In the genomic region with DNA sequence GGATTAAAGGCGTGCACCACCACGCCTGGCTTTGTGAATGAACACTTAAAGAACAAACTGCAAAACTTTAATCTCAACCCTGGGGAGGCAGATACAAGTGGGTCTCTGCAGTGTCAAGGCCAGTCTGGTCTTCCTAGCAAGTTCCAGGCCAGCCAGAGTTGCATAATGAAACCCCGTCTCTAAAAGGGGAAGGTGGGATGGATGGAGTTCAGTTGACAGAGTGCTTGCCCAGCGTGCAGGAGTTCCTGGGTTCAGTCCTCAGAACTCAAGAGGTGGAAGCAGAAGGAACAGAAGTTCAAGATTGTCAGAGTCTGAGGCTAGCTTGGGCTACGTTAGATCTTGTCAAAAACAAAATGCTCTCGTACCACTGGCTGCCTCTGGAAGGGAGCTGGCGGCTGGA, we compare ENCODE assay signal across 13 mouse cellular contexts. TPM values are rescaled to one million over a fixed set of nuclear protein-coding genes. Genes with fewer than 3 reads are reported as not detected.
"Had no signal": no experiment of that assay in that cellular context is flagged by ENCODE, and none has a peak within 500 bp of the region (broad histone marks: within the 10 kb centered on the region; RNA-seq: fewer than 3 reads in every experiment).

No protein-coding gene starts in this region.

- DNase-seq: retina, postnatal 1 day; right cerebral cortex, adult 18-20 months; right cerebral cortex, postnatal 14 days; right cerebral cortex, postnatal 25 days; right cerebral cortex, postnatal 4 days; spleen, adult 18-20 months; thymus, adult 18-20 months; thymus, adult 2 months; thymus, postnatal 14 days; thymus, postnatal 25 days; thymus, postnatal 36 days; thymus, postnatal 4 days had no signal

RNA-seq across cellular contexts. Expression of gene Xkr7, which starts 5.6 kb away (rescaled TPM):
- total RNA-seq: neutrophil, adult 5-6 weeks had no signal

RNA-seq across cellular contexts. Expression of gene Ccm2l, which starts 39.7 kb away (rescaled TPM):
- total RNA-seq: neutrophil, adult 5-6 weeks had no signal
